Mouse (Mus musculus) Patski (cell line): ENCODE measurements around the gene Wnt3a. TPM values are rescaled to one million over a fixed set of nuclear protein-coding genes. Genes with fewer than 3 reads are reported as not detected.

Source experiments
- ATAC-seq: fragments of 100-300 bp; one replicate; pipeline ENCODE4 v1.8.0; 2021
- CTCF ChIA-PET: fragments of 350-600 bp; sonication (Branson Sonifier 250); formaldehyde crosslinking; loops from one replicate; lab custom pipeline; 2022; ENCODE audit warnings: inconsistent platforms; lab: Charles Lee
- POLR2A ChIA-PET: fragments of 350-600 bp; sonication (Branson Sonifier 250); formaldehyde crosslinking; loops from one replicate; lab custom pipeline; 2022; ENCODE audit warnings: antibody characterized with exemption, inconsistent platforms; lab: Charles Lee
- DNase-seq: peaks from one replicate; pipeline ENCODE4 v3.0.0-alpha.2; 2011; ENCODE audit warnings: low read depth, low spot score
- H3K27me3 ChIP-seq: fragments of 371-371 bp; one replicate; pipeline ENCODE4 v1.5.1; 2021
- CTCF ChIP-seq: fragments of 100-300 bp; IDR thresholded peaks from one replicate; pipeline ENCODE4 v1.5.1; 2021
- in situ Hi-C: fragments of 300-500 bp; cut with MboI; formaldehyde crosslinking; loops from 3 replicates; pipeline ENCODE4 v1.11.1; 2018; ENCODE audit warnings: low pct_unique_long_range_greater_than_20kb, mixed read lengths
- polyA plus RNA-seq: library from polyadenylated mRNA; unstranded; gene quantifications from one replicate; pipeline ENCODE4 v1.2.3, GENCODE M21; 2021

The Wnt3a gene
- polyA plus RNA-seq, 1 experiment from 2014 or later = not detected

GRCm38 (mm10) chr11:59210020-59210419 lies 80.5 kb downstream of the Wnt3a start:
- ChIA-PET POLR2A (no interaction called here), CTCF (interaction anchor here (1.1 to 2.3 kb wide), 2 partner anchors 9 to 12 kb away, joined by 5 to 11 read pairs; no protein-coding TSS in a partner anchor)
- in situ Hi-C loops = no loop called here
- no peak for DNase-seq
- no peaks in the 10 kb centered on the region for H3K27me3 ChIP-seq
- TF ChIP-seq CTCF = no peak
- no peak for ATAC-seq

GRCm38 (mm10) chr11:59209580-59209979 lies 81.0 kb downstream of the Wnt3a start:
- ATAC-seq = no peak
- in situ Hi-C loops = no loop called here
- H3K27me3 ChIP-seq = no peaks in the 10 kb centered on the region
- ChIA-PET CTCF (interaction anchor here (0.7 to 2.3 kb wide), 3 partner anchors 10 to 262 kb away, joined by 3 to 11 read pairs (median 5); no protein-coding TSS in a partner anchor), POLR2A (no interaction called here)
- no peak for DNase-seq
- TF ChIP-seq CTCF = no peak

DNA sequence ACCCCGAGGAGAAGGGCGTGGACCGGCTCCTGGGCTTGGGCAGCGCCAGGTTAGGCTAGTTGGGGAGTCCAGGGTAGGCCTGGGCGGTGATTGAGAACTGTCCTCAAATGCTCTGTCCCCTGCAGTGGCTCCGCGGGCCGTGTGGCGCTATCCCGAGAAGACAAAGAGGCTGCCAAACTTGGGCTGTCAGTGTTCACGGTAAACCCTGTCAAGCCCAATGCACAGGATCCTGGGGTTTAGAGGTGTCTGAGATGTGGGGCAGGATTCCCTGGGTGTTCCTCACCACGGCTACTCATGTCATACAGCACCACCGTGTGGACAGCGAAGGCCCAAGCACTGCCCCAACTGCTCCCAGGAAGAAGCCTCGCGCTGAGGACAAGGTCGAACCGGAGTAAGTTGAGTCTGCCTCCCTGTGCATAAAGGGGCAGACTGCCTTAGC lies 81.5 kb downstream of the Wnt3a start:
- DNase-seq (no peak), ATAC-seq (peak; percentile 73)
- in situ Hi-C loops = no loop called here
- ChIA-PET CTCF (interaction anchor here (0.7 to 2.3 kb wide), 3 partner anchors 10 to 263 kb away, joined by 3 to 11 read pairs (median 5); no protein-coding TSS in a partner anchor), POLR2A (interaction anchor here (0.9 kb wide), 1 partner anchor 10 kb away, joined by 3 read pairs; no protein-coding TSS in a partner anchor)
- no peaks in the 10 kb centered on the region for H3K27me3 ChIP-seq
- peak; percentile 86 for TF ChIP-seq CTCF

GRCm38 (mm10) chr11:59208153-59208831 lies 82.3 kb downstream of the Wnt3a start, which contains the start of gene 2310033P09Rik:
Gene 2310033P09Rik (plus strand): TSS chr11:59208321.
- TF ChIP-seq CTCF = no peak
- DNase-seq (no peak), ATAC-seq (peak; percentile 40)
- CTCF ChIA-PET = interaction anchor here (1.0 to 2.3 kb wide), 2 partner anchors 11 to 29 kb away, joined by 3 to 11 read pairs; no protein-coding TSS in a partner anchor
- in situ Hi-C loops = no loop called here
- no peaks in the 10 kb centered on the region for H3K27me3 ChIP-seq
- POLR2A ChIA-PET = interaction anchor here (0.9 kb wide), 1 partner anchor 10 kb away, joined by 3 read pairs; no protein-coding TSS in a partner anchor

- no peaks in the 10 kb centered on the region for H3K27me3 ChIP-seq
- CTCF ChIA-PET = no interaction called here
- no peak for TF ChIP-seq CTCF
- in situ Hi-C loops = no loop called here
- DNase-seq (no peak), ATAC-seq (peak; percentile 65)
- POLR2A ChIA-PET = interaction anchor here (0.6 to 0.7 kb wide), 3 partner anchors 11 to 78 kb away, joined by 3 to 7 read pairs (median 3); no protein-coding TSS in a partner anchor
Measured at GRCm38 (mm10) chr11:59202081-59202995, 88.2 kb downstream of the Wnt3a start, which contains the start of gene Mrpl55. Gene Mrpl55 (plus strand): TSS chr11:59202486.

DNA sequence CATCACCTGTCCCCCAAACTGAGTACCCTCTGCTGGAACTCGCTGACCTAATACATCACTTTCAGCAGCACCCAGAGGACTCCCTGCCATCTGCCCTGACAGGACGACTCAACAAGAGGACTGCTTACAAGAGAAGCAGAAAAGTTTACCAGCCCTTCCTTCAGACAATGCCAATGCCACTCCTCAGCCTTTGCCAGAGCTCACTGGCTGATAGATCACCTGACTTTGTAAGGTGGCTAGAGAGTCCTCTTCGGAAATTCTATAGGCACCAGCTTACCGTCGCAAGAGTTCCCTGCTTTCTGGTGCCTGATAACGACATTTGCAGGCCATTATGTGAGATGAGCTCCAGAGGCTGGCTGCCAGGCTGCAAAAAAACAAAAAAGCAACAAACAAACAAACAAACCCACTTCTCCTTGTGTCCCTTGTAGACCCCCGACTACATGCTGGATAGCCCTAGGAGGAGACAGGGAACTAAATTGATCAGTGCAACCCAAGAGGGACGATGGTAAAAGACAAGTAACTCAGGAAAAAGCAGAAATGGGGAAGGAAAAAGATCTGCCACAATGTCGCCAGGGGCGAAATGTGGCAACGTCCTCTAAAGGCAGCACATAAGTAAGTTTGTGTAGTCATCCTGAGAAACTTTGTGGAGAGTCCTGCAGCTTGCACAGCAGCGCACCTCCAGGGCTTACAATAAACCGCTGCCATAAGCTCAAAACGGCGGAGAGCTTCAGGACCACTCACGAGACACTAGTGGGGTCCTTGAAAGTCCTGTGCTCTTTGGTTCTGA lies 89.1 kb downstream of the Wnt3a start:
- TF ChIP-seq CTCF = no peak
- in situ Hi-C loops = no loop called here
- H3K27me3 ChIP-seq = no peaks in the 10 kb centered on the region
- ChIA-PET POLR2A (no interaction called here), CTCF (no interaction called here)
- no peak for DNase-seq
- ATAC-seq = no peak

Other genes starting within 250 kb of the Wnt3a start
- gene Obscn, start 154.3 kb downstream of the Wnt3a start, polyA plus RNA-seq = 0.06 TPM
- gene Iba57, start 127.0 kb downstream of the Wnt3a start, polyA plus RNA-seq = 6.8 TPM
- gene Gjc2, start 107.5 kb downstream of the Wnt3a start, polyA plus RNA-seq = 0.13 TPM
- 78.7 TPM for gene Guk1, start 98.5 kb downstream of the Wnt3a start, polyA plus RNA-seq
- gene Mrpl55, start 88.3 kb downstream of the Wnt3a start, polyA plus RNA-seq = 48.6 TPM
- gene 2310033P09Rik, start 82.4 kb downstream of the Wnt3a start, polyA plus RNA-seq = 24.6 TPM
- 522 TPM for gene Arf1, start 62.5 kb downstream of the Wnt3a start, polyA plus RNA-seq
- gene Wnt9a, start 16.2 kb upstream of the Wnt3a start, polyA plus RNA-seq = 7.5 TPM
- not detected for gene Prss38, start 84.9 kb upstream of the Wnt3a start, polyA plus RNA-seq
- 13.8 TPM for gene Jmjd4, start 159.3 kb upstream of the Wnt3a start, polyA plus RNA-seq
- gene Snap47, start 160.4 kb upstream of the Wnt3a start, polyA plus RNA-seq = 142 TPM
- gene Zfp867, start 181.7 kb upstream of the Wnt3a start, polyA plus RNA-seq = 8.0 TPM
- gene Zkscan17, start 236.0 kb upstream of the Wnt3a start, polyA plus RNA-seq = 32.4 TPM